Mouse (Mus musculus): ENCODE measurements around the gene Klf12. TPM values are rescaled to one million over a fixed set of nuclear protein-coding genes. Genes with fewer than 3 reads are reported as not detected.

Gene Klf12
- total RNA-seq, 2 experiments from 2014 or later, result 12.2 to 17.0 TPM

DNA sequence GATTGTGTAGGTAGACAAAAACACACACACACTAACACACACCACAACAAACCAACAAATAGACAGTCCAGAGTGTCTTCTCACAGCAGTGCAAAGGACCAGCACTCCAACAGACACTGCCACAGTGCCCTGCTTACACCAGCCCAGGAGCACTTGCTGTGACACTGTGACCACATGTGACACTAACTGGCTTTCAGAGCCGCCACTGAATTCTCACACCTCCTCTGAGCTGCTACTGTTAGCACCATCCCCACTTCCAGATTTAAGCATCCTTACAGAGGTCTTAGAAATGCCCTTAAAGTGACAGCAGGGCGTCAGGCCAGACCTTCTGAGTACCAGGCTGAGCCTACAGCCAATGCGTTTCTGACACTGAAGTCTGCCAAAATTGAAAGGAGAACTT lies 48.7 kb downstream of the Klf12 start:
- no peak for DNase-seq (ENCODE audit: low spot score in 2 of 2)

- no peak for DNase-seq (ENCODE audit: low spot score in 2 of 2)
Observed at GRCm38 (mm10) chr14:100231384-100231783, 53.1 kb downstream of the Klf12 start.

GRCm38 (mm10) chr14:100228120-100228519 lies 56.4 kb downstream of the Klf12 start:
- no peak for DNase-seq (ENCODE audit: low spot score in 2 of 2)

GRCm38 (mm10) chr14:100227717-100228116 lies 56.8 kb downstream of the Klf12 start:
- no peak for DNase-seq (ENCODE audit: low spot score in 2 of 2)

GRCm38 (mm10) chr14:100224151-100224550 lies 60.3 kb downstream of the Klf12 start:
- DNase-seq (ENCODE audit: low spot score in 2 of 2), result no peak

DNA sequence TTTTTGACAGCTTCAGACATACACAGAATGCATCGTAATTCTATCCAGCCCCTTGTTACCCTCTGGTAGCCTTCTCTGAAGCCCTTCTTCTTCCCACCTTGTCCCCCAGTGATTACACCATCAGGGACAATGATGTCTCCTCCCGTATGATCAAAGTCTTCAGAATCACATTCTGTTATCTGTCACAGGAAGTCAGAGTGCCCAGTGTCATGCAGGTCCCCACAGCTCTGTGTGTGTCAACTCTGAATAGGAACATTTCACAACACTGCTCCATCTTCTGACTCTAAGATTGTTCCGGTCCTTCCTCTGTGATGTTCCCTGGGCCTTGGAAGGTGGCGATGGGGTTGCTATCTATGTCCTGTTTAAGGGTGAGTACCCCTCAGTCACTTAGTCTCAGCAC lies 62.2 kb downstream of the Klf12 start:
- DNase-seq (ENCODE audit: low spot score in 2 of 2), result no peak

DNA sequence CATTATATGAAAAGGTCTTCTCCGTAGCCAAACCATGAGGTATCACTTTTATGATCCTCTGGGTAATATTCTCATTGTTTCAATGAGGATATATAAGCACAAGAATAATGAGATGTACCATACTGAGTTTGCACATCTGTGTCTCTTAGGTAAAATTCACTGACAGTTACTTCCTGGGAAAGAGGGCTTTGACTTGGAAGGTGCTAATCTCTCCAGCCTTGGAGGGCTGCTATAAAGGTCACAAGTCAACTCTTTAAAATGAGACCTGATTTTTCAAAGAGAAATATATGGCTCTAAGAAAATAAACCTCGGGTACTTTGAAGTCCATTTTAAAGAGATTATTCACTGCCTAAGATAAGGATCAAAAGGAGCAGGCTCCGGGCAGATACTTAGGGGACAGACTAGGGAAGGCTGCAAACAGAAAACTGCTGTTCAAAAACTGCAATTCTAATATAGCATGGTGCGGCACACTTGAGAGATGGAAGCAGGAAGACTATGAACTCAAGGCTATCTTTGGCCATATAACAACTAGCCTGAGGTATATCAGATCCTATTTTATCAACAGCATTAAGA lies 69.2 kb downstream of the Klf12 start:
- no peak for DNase-seq (ENCODE audit: low spot score in 2 of 2)

GRCm38 (mm10) chr14:100213066-100213465 lies 71.4 kb downstream of the Klf12 start:
- peak in 1 of 2 experiments; percentile 23 for DNase-seq (ENCODE audit: low spot score in 2 of 2)

DNA sequence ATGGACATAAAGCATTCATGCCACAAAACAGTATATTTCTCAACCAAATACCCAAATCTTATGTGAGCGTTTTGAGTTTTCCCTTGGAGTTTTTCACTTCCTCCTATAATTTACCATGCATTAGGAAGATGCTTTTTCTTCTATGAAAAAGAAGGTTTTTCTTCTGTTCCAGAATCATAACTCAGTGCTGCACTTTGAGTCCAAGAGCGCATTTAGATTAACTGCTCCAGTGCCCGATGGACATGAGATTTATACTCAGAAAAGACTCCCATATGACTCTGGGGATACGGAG lies 72.7 kb downstream of the Klf12 start:
- DNase-seq (ENCODE audit: low spot score in 2 of 2), result no peak

DNA sequence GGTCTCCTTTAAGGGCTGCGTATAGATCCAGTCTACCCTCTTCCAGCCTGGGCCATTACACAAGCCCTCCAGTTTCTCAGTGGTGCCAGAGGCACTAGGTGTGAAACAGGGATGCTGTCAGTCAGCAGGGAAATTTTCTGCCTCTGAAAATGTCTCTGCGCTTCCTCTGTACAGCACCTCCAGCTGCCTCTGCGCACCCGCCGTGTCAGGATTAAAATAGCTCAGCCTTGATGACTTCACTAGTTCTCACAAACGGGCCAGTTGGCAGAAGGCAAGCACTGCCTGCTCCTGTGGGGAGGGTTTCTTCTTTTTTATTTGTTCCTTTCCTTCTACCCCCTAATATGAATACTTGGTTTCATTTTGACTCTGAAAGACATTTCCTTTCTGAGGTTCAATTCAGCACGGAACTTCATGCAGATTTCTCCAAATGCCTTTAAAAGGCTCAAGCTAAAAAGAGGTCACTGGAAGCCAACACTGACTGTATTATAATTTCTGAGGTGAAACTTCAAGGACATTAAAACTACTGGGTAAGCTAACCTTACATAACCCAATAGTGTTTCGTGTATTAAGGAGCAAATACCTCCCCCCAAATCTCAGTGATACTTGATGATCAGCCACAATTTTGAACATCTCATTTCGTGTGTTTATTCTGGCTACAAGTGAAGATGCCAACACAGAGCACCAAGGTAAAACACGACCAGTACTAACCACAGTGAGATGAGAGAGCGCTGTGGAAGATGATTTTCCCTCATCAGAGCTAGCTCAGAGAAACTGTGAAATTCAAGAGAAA lies 73.2 kb downstream of the Klf12 start:
- peak; percentile 32 to 38 for DNase-seq (ENCODE audit: low spot score in 2 of 2)

DNA sequence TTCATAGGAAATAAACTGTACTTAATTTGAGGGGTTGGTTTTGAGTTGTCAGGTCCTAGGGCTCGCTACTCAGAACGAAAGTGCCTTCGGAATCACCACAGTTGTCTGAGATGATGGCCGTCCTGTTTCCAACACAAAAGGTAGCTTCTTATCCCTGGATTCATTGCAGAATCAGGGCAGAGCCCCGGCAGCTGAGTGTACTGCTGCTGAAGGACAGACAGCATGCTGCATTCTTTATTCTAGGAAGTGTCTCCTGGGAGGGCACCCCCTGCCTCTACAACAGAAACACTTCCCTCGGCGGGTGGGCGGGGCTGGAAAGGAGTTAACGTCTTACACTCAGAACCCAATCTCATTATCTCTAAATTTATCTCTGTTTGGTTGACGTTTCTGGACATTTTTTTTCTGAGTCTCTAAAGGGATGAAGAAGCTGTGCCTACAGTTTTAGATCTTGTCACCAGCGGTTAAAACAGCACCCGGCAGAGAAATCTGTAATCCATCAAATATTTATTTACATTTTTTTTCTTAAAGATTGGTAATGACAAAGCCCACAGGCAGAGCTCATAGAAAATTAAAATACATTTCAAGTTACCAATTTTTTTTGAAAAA lies 74.6 kb downstream of the Klf12 start:
- DNase-seq (ENCODE audit: low spot score in 2 of 2), result no peak

GRCm38 (mm10) chr14:100207081-100207480 lies 77.4 kb downstream of the Klf12 start:
- DNase-seq (ENCODE audit: low spot score in 2 of 2), result no peak

GRCm38 (mm10) chr14:100206207-100206606 lies 78.3 kb downstream of the Klf12 start:
- no peak for DNase-seq (ENCODE audit: low spot score in 2 of 2)

DNA sequence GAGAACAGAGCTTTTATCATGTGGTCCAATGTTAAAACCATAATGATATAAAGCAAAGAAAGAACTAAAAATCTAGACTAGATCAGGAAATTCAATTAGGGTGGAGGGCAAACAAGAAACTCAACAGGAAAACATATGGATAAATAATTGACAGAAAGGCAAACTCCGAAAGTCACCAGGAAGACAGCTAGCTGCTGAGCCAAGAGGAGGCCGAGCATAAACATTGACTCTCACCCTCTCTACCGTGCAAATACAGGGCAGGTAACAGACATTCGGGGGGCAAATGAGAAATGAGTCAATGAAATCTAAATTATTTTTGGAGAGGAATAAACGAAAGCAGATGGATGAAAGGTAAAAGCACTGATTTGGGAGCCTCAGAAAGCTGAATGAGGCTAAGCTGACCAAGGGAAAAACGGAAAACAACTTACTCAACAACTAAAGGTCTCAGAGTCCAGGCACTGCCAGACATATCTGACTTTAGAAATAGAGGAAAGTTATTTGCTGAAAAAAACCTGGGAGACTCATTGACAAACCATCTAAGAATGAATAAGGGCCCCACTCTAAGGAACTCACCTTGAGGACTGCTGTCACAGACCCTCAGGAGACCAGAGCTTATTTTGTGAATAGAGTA lies 84.3 kb downstream of the Klf12 start:
- no peak for DNase-seq (ENCODE audit: low spot score in 2 of 2)

DNA sequence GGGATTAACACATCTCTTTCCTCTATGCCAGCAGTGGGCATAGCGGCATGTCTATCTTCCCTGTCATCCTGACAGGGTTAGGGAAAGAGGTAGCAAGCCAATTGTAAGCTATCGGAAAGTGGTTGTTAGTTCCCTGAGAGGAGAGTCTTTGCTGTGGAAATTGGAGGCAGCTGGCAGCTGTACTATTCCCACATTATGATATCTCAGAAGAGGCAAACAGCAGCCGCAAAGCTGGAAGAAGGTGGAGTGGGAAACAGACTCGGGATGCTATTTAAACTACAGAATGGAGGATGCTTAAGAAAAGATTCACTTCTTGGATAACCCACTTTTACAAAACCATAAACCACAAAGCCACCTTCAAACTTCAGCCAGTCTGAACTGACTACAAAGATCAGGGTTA lies 85.8 kb downstream of the Klf12 start:
- DNase-seq (ENCODE audit: low spot score in 2 of 2), result no peak

- no peak for DNase-seq (ENCODE audit: low spot score in 2 of 2)
Observed at GRCm38 (mm10) chr14:100197199-100197598, 87.3 kb downstream of the Klf12 start.

DNA sequence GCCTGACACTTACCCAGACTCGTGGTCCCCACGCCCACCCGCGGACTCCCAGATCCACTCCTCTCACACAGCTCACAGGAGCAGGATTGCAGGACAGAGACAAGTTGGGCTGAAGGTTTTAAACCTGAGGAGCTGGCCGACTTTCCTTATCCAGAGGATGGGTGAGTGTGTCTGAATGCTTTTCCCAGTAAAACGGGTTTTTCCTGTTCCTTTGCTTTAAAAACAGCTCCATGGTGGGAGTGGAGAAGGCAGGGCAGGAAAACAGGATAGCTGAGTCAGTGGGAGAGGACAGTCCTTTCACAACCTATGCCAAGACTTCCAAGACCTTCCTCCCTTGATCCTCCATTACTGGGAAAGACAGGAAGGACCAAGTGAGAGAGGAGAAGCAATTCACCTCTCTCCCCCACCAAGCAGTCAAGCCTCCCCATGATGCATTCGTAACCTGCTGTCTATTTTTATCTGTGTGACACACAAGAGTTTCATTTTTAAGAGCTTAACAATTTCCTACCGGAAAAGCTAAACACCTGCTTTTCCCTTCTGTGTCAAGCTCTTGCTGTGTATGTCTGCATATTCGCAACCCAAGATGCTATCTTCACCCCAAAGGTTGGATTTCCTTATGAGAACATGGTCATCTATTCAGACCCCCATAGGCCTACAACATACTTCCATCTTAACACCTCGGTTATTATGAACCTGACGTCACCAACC lies 94.8 kb downstream of the Klf12 start:
- no peak for DNase-seq (ENCODE audit: low spot score in 2 of 2)

DNA sequence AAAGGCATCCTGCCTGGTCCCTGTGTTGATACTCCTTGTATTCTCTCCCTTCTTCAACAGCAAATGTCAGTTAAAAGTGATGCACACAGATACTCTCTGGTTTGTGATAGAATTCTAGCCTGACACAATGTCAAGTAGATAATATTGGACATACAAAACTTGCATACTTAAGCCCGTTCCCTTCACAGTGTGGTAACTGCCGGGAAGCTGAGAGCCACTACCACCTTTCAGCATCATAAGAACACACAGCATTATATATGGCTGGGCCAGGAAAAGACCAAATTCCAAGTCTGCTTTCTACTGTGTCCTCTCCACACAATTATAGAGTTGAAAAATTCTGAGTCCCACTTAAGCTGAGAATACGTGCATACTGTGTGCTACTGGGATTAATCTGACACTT lies 97.1 kb downstream of the Klf12 start:
- no peak for DNase-seq (ENCODE audit: low spot score in 2 of 2)

- DNase-seq (ENCODE audit: low spot score in 2 of 2), result no peak
Observed at GRCm38 (mm10) chr14:100177796-100178195, 106.7 kb downstream of the Klf12 start.

DNA sequence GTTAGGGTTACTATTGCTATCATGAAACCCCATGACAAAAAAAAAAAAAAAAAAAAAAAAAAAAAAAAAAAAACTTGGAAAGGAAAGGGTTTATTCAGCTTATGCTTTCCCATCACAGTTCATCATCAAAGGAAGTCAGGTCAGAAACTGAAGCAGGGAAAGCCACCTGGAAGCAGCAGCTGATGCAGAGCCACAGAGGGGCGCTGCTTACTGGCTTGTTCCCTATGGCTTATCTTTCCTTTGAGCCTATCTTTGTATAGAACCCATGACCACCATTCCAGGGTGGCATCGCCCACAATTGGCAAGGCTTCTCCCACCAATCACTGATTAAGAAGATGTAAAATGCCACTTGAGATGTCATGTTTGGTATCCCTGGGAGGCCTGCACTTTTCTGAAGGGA lies 119.4 kb downstream of the Klf12 start:
- no peak for DNase-seq (ENCODE audit: low spot score in 2 of 2)

GRCm38 (mm10) chr14:100156639-100157038 lies 127.8 kb downstream of the Klf12 start:
- no peak for DNase-seq (ENCODE audit: low spot score in 2 of 2)

DNA sequence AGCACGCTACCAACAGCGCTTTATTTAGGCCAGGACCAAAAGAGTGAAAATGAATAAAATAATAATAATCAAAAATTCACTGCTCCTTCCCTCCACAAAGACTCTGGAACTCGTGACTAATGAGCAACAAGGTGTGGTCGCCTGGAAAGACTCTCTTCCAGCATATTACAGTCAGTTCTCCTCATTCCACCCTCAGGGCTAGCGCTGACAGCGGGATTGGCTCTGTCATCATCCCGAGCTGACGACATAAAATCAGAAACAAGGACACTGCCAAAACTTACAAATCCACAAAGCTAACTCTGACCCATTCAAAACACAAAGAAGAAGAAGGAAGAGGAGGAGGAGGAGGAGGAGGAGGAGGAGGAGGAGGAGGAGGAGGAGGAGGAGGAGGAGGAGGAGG lies 136.8 kb downstream of the Klf12 start:
- DNase-seq (ENCODE audit: low spot score in 2 of 2), result no peak

All from adrenal gland, adult 18-20 months (tissue).